Mouse (Mus musculus): ENCODE results near the gene Golga2.

Golga2 gene

GRCm38 (mm10) chr2:32287334-32287840 lies at the start of gene Golga2:
Golga2 (plus strand) TSS chr2:32287384.
- DNase-seq (ENCODE audit: low read depth in 1 of 2, low spot score in 2 of 2): no peak

- no peak for DNase-seq (ENCODE audit: low read depth in 1 of 2, low spot score in 2 of 2)
Measured at GRCm38 (mm10) chr2:32237571-32237970, 49.6 kb upstream of the Golga2 start.

GRCm38 (mm10) chr2:32238708-32239435 lies 48.3 kb upstream of the Golga2 start:
- DNase-seq (ENCODE audit: low read depth in 1 of 2, low spot score in 2 of 2): no peak

GRCm38 (mm10) chr2:32240591-32240990 lies 46.6 kb upstream of the Golga2 start:
- no peak for DNase-seq (ENCODE audit: low read depth in 1 of 2, low spot score in 2 of 2)

- DNase-seq (ENCODE audit: low read depth in 1 of 2, low spot score in 2 of 2): no peak
Measured at GRCm38 (mm10) chr2:32242986-32243385, 44.2 kb upstream of the Golga2 start.

GRCm38 (mm10) chr2:32246741-32247140 lies 40.4 kb upstream of the Golga2 start:
- DNase-seq (ENCODE audit: low read depth in 1 of 2, low spot score in 2 of 2): no peak

GRCm38 (mm10) chr2:32248377-32249361 lies 38.5 kb upstream of the Golga2 start:
- no peak for DNase-seq (ENCODE audit: low read depth in 1 of 2, low spot score in 2 of 2)

DNA sequence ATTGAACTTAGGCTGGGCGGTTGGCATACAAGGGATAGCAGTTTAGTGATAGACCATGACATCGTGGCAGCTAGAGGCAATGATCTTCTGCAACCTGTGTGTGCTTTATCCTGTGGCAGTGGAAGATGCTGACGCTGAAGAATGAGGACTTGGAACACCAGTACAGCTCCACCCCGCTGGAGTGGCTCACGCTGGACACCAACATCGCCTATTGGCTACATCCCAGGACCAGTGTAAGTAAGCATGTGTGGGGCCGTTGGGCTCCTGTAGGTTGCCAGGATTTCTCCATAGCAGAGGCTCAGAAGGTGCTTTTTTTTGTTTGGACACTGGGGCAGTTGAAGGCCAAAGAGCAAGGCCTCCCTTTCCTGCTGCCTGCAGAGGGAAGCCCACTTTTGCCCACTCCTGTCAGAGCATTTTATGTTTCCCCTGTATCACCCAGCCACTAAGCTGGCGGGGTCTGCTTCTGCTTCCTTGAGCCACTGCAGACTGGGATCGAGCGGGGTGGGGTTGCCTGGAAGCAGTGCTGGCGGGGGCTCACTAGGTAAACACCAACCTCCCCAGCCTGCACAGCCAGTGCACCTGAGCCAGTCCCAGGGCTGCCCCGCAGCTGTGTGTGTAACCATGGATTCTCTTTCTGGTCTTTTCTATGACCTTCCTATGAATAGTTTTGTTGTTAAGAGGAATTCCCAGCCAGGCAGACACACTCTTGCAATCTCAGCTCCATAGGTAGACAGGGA lies 35.2 kb upstream of the Golga2 start:
- DNase-seq (ENCODE audit: low read depth in 1 of 2, low spot score in 2 of 2): no peak

- DNase-seq (ENCODE audit: low read depth in 1 of 2, low spot score in 2 of 2): no peak
Measured at GRCm38 (mm10) chr2:32252658-32253057, 34.5 kb upstream of the Golga2 start.

DNA sequence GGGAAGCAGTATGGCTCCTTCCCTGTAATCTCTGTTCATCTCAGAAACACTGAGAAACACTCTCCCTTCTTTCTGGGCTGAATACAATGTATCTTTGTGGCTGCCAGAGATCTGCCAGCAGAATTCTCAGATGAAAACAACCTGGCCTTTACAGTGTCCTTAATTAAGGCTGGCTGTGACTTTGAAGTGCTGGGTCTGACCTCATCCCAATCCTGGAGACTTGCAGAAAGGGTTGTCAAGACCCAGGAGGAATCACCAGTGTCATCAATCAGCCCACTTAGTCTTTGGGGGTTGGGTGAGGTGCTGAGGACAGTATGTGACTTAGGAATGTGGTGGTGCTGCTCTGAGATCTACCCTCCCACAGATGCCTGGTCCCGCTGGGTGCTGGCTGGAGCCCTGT lies 33.8 kb upstream of the Golga2 start:
- DNase-seq (ENCODE audit: low read depth in 1 of 2, low spot score in 2 of 2): no peak

- no peak for DNase-seq (ENCODE audit: low read depth in 1 of 2, low spot score in 2 of 2)
Measured at GRCm38 (mm10) chr2:32254563-32254962, 32.6 kb upstream of the Golga2 start.

- DNase-seq (ENCODE audit: low read depth in 1 of 2, low spot score in 2 of 2): no peak
Measured at GRCm38 (mm10) chr2:32256273-32256672, 30.9 kb upstream of the Golga2 start.

- DNase-seq (ENCODE audit: low read depth in 1 of 2, low spot score in 2 of 2): no peak
Measured at GRCm38 (mm10) chr2:32258887-32259533, 28.2 kb upstream of the Golga2 start.

DNA sequence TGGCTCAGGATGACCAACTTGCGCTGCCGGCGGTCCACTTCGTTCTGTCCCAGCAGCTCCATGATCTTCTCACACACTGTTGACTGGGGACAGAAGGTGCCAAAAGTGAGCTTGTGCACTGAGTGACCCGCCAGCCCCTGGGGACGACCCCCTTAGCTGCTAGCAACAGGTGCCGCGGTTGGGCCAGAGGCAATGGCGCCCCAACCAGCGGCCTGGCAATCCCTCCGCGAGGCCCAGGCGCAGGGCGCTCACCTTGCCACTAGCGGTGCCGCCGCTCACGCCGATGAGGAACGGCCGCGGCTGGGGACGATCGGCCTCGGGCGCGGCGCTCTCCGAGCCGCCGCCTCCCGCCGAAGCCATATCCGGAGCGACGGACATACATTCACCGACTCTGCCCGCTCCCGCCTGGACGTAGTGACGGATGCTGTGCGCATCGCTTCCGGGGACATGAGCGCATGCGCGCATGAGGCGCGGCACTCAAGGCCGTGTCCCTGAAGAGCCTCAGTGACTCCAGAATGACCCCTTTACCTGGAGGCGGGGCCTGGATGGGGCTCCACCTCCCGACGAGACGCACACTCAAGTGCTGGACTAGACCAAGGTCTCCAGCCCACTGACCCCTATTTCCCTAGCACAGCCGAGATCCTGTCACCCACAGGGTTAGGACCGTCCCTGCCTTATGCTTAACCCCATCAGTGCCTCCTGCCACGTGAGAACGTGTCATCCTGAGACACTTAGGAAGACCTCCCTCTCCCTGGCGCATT lies 27.3 kb upstream of the Golga2 start, which contains the start of gene Uck1:
Gene Uck1 (minus strand): TSS at position 503 of the 761 bp plus-strand sequence.
- DNase-seq (ENCODE audit: low read depth in 1 of 2, low spot score in 2 of 2): peak; percentile 78 to 81

DNA sequence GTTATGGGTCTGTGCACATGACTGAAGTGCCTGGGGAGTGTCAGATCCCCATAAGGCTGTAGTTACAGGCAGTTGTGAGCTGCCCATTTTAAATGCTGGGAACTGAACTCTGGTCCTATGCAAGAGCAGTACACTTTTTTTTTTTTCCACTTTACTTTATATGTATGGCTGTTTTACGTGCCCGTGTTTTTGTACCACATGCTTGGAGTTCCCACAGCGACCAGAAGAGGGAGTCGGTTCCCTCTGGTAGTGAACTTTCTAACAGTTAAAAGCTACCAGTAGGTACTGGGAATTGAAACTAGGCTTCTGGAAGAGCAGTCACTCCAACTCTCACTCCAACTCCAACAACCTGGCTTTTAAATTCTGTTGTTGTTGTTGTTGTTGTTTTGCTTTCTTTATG lies 26.5 kb upstream of the Golga2 start:
- peak; percentile 48 to 55 for DNase-seq (ENCODE audit: low read depth in 1 of 2, low spot score in 2 of 2)

DNA sequence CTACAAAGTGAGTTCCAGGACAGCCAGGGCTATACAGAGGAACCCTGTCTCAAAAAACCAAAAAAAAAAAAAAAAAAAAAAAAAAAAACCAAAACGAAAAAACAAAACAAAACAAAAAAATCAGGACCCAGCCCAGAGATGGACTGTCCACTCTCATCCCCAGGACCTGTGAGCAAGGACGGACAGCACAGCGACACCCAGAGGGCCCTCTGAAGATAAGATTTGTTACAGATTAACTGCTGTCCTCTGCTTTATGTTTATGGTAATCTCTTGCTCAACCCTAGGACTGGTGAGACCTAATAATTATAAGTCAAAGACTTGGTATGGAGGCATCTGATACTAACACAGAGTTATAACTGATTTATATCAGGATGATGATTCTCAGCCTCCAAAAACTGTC lies 11.4 kb upstream of the Golga2 start:
- no peak for DNase-seq (ENCODE audit: low read depth in 1 of 2, low spot score in 2 of 2)

GRCm38 (mm10) chr2:32282289-32282688 lies 4.9 kb upstream of the Golga2 start:
- DNase-seq (ENCODE audit: low read depth in 1 of 2, low spot score in 2 of 2): no peak

DNA sequence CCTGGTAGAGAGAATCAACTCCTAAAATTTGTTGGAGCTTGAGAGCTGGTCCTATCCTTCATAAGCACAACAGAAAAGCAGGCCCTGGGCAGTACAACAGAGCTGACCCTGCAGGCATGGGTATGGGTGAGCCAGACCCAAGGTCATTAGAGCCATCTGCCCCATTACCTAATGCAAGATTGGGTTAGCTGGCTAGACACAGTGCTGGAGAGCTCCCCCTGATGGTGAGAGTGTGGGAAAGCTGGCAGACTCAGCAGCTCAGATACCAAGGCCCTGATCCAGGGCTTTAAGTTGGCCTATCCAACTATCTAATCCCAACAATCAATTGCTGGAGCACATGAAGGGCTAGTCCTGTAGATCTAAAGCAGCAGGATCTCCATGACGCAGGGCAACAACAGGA lies 4.5 kb upstream of the Golga2 start:
- peak in 1 of 2 experiments; percentile 27 for DNase-seq (ENCODE audit: low read depth in 1 of 2, low spot score in 2 of 2)

DNA sequence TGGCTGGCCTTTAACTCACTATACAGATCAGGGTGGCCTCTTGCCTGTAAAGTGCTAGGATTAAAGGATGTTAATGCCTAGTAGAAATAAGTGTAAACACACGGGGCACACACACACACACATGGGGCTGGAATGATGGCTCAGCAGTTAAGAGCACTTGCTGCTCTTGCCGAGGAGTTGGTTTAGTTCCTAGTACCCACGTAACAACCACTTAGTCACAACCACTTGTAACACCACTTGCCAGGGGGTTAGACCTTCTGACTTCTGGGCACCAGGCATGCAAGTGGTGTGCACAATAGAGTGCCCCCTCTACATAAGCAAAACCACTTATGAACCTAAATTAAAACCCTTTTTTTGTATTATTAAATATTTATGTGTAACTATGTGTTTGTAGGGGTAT lies 3.2 kb upstream of the Golga2 start:
- no peak for DNase-seq (ENCODE audit: low read depth in 1 of 2, low spot score in 2 of 2)

- peak; percentile 88 for DNase-seq (ENCODE audit: low read depth in 1 of 2, low spot score in 2 of 2)
Measured at GRCm38 (mm10) chr2:32287923-32288367, 761 bp downstream of the Golga2 start, which contains the start of gene Swi5. Swi5 (minus strand) TSS chr2:32288075.
